17 mouse cellular contexts compared by ENCODE assay signal in genomic region chr14:100243046-100243445, GRCm38 (mm10). TPM values are rescaled to one million over a fixed set of nuclear protein-coding genes. Genes with fewer than 3 reads are reported as not detected.
"Had no signal": no experiment of that assay in that cellular context is flagged by ENCODE, and none has a peak within 500 bp of the region (broad histone marks: within the 10 kb centered on the region; RNA-seq: fewer than 3 reads in every experiment).

No protein-coding gene starts in this region.

- H3K9me3 ChIP-seq: lung, embryonic 15.5 days; midbrain, embryonic 13.5 days; midbrain, embryonic 15.5 days; neural tube, embryonic 12.5 days; stomach, embryonic 15.5 days had no signal

- H3K4me3 ChIP-seq: lung, embryonic 15.5 days; megakaryocyte, embryonic 14.5 days; midbrain, embryonic 13.5 days; midbrain, embryonic 15.5 days; neural tube, embryonic 12.5 days; stomach, embryonic 15.5 days had no signal

- H3K4me2 ChIP-seq: lung, embryonic 15.5 days; midbrain, embryonic 11.5 days; midbrain, embryonic 13.5 days; midbrain, embryonic 15.5 days; neural tube, embryonic 12.5 days; stomach, embryonic 15.5 days had no signal

- DNase-seq: lung, adult 2 months; lung, postnatal 14 days; lung, postnatal 36 days; right cerebral cortex, postnatal 14 days; thymus, adult 2 months; thymus, postnatal 25 days; thymus, postnatal 4 days had no signal

- ATAC-seq: lung, postnatal 0 days; midbrain, embryonic 13.5 days; midbrain, embryonic 15.5 days had no signal

- H3K9ac ChIP-seq: lung, embryonic 15.5 days; midbrain, embryonic 13.5 days; midbrain, embryonic 15.5 days; neural tube, embryonic 12.5 days; stomach, embryonic 15.5 days had no signal

- H3K4me1 ChIP-seq: lung, embryonic 15.5 days; megakaryocyte, embryonic 14.5 days; midbrain, embryonic 13.5 days; neural tube, embryonic 12.5 days; stomach, embryonic 15.5 days had no signal

- H3K27me3 ChIP-seq: lung, embryonic 15.5 days; megakaryocyte, embryonic 14.5 days; midbrain, embryonic 13.5 days; midbrain, embryonic 15.5 days; neural tube, embryonic 12.5 days; stomach, embryonic 15.5 days had no signal

- H3K36me3 ChIP-seq: lung, embryonic 15.5 days; midbrain, embryonic 15.5 days; neural tube, embryonic 12.5 days; stomach, embryonic 15.5 days had no signal

- H3K27ac ChIP-seq: lung, embryonic 15.5 days; macrophage; midbrain, embryonic 13.5 days; midbrain, embryonic 15.5 days; neural tube, embryonic 12.5 days; stomach, embryonic 15.5 days; stomach, postnatal 0 days had no signal

RNA-seq across cellular contexts. Expression of gene Klf12, which starts 41.4 kb away (rescaled TPM):
- polyA plus RNA-seq: macrophage had no signal
